Mouse (Mus musculus): ENCODE data around the gene Tha1.

Tha1 gene

DNA sequence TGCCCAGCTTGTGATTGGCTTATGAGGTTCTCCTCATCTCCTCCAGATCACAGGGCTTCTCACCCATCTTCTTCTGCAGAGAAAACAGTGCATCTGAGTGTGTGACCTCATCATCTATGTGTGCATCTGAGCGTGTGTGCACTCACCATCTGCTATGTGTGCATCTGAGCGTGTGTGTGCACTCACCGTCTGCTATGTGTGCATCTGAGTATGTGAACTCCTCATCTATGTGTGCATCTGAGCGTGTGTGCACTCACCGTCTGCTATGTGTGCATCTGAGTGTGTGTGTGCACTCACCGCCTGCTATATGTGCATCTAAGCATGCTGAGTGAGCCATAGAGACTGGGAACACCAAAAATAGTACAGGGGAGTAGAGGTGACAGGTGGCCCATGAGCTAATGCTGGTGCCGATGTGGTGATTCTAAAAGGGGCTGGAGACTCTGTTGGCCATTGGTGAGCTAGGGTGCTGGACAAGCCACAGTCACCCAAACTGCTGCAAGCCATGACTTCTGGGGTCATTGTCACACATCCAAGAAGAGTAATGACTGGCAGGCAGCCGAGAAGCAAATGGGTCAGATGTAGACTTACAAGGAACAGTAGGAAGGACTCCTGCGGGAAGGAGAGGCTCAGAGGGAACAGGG is 7.2 kb upstream of the Tha1 start:
- DNase-seq: no peak

- DNase-seq: no peak
These were observed 6.4 kb upstream of the Tha1 start for GRCm38 (mm10) chr11:117879676-117880075.

GRCm38 (mm10) chr11:117878892-117879291 is 5.6 kb upstream of the Tha1 start:
- DNase-seq: no peak

DNA sequence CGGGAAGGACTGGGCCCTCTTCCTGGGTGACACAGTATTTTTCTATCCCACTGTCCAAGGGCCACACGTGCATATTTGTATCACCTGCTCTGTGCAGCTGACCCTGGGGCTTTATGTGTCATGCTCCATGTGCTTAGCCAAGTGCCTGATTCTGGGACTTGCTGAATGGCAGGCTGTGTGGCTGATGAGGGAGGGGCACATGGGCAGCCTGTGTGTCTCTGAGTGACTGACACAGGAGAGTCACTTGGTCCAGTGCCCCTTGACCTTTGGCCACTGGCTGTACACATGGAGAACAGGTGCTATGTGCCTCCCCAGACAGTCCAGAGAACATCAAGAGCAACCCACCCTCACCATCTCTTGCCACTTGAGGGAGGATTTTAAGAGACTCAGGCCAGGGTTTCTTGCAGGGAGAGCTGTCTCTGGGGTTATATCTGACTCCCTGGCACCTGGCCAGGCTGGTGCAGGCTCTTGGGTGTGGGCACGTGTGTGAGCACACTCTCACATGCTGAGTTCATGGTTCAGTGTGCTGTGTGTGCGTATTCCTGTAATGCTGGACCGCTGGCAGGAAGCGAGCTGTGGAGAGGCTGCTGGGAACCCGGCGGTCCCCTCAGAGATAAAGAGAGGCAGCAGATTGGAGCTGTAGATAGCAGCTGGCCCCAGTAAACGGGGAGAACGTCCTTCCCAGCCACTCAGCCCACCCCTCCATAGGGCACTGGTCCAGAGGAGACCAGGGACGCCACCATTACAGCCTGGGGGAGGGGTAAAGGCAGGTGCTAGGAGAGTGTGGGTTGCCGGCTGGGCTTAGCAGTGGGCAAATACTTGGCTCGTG is 4.8 kb upstream of the Tha1 start:
- peak; percentile 68 for DNase-seq

DNA sequence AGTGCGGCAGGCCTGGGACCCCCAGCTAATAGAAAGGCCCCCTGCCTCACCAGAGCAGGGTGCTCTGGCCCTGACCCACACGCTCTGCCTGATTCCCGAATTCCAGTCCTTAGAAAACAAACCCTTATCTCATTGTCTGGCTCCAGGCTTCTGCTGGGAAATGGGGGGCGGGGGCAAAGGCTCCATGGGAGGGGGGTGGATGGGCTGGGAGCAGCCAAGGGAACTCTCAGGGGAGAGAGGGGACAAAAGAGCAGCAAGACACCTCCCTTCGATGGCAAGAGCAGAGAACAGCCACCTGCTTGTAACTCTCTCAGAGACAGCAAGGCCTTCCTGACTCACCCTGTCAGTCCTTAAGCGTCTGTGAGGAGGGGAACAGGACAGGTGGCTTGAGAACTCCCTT is 2.4 kb upstream of the Tha1 start:
- DNase-seq: peak; percentile 44

DNA sequence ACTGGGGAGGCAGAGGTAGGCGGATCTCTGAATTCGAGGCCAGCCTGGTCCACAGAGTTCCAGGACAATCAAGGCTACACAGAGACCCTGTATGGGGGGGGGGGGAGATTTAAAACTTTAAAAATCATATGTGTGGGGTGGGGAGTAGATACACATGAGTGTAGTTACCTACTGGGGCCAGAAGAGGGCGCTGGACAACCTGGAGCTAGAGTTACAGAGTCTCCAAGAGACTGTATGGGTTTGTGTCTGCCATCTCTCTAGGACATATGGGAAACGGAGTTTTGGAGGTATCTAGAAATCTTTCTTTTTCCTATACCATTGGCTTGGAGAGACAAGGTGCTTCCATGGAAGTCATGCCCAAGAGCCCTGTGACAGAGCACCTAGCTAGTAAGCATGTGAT is 1.1 kb upstream of the Tha1 start:
- DNase-seq: peak; percentile 67

- peak; percentile 93 for DNase-seq
These were observed 1.2 kb downstream of the Tha1 start for GRCm38 (mm10) chr11:117871911-117872584.

- no peak for DNase-seq
These were observed 1.9 kb downstream of the Tha1 start for GRCm38 (mm10) chr11:117871376-117871775.

GRCm38 (mm10) chr11:117870688-117871365 is 2.5 kb downstream of the Tha1 start:
- DNase-seq: peak; percentile 84

- no peak for DNase-seq
These were observed 7.3 kb downstream of the Tha1 start for GRCm38 (mm10) chr11:117865988-117866387.

DNA sequence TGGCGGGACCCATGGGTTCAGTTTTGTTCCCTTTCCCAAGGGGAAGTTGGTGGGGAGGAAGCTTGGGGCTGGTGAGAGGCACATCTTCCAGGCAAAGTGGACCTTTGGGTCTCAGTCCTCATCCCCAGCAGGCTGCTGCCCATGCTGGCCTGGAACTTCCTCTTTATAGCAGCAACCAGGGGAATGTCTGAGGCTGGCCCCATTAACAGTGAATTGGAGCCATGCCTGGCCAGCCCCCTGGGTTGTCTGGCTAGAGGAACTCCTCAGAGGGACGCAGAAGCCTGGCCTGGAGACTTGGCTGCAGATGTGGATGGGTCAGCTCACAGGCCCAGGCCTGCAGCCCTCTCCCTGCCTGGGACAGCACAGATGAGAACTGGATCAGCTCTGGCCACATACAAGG is 8.5 kb downstream of the Tha1 start:
- DNase-seq: no peak

- DNase-seq: no peak
These were observed 10.0 kb downstream of the Tha1 start for GRCm38 (mm10) chr11:117863174-117863856.

- DNase-seq: no peak
These were observed 12.7 kb downstream of the Tha1 start, which contains the start of gene Tmem235 for GRCm38 (mm10) chr11:117860601-117861000. Gene Tmem235 (plus strand): TSS chr11:117860752.

DNA sequence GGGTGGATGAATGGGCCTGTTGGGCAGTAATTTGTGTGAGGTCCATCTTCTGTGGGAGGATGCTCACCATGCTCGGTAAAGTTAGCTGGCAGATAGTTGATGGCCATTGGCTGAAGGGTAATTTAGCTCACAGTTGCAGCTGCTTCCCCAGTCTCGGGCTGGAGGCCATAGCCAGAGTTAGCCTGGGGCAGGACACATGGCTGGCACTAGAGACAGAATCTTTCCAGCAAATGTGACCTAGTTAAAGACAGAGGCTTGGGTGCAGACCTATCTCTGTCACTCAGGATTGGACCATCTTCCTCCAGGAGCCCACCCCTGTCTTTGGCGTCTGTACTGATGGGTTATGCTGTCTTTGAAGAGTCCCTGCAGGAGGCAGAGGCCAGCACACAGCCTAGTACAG is 14.9 kb downstream of the Tha1 start:
- DNase-seq: no peak

DNA sequence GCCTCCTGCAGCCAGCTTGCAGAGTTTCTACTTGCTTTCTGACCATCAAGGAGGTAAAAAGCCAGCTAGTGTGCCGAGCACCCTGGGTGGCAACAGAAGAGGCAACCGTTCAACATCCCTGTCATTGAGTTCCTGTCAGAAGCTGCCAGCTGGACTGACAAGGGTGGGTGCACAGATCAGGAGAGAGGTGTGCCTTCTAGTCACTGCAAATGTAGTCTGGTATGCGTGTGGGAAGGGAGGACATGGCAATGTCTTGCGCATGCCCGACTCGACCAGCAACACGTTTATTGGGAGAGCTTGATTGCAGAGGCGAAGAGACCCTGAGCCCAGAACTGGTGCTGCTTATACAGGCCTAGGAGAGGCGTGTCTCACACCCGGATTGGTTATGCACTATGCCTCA is 15.8 kb downstream of the Tha1 start:
- no peak for DNase-seq

DNA sequence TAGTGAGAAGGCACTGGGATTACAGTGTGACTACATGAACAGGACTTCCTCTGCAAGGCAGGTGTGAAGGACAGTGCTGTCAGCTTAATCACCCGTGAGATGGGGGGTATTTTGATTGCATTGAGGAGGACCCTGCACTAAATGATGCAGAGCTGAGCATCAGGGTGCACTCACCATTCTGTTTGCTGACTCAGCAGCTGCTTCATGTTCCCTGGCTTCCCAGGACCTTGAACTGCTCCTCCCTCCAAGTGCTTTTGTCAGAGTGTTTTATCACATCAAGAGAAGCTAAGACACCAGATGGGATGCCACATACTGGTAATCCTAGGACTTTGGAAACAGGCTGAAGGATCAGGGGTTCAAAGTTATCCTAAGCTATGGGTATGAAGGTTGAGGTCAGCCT is 17.3 kb downstream of the Tha1 start:
- DNase-seq: no peak

GRCm38 (mm10) chr11:117855360-117855759 is 17.9 kb downstream of the Tha1 start:
- DNase-seq: no peak

GRCm38 (mm10) chr11:117854241-117854640 is 19.0 kb downstream of the Tha1 start:
- DNase-seq: no peak

DNA sequence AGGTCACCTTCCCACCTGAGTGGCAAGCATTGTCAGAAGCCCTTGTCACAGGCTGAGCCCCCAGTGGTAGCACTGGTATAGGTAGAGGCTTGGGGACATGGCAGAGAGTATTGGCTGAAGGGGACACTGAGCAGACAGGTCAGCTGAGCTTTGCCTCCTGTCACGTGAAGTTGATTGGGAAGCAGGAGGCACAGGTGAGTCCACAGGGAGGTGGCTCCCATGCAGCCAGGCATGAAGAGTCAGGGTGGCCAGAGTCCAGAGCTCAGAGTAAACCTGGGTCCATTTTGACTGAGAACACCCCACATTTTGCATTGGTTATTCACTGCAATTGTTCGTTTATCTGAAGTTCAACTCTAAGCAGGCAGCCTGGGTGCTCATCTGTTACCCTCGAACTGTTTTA is 20.4 kb downstream of the Tha1 start:
- DNase-seq: no peak

- peak; percentile 98 for DNase-seq
These were observed 24.2 kb downstream of the Tha1 start, which contains the start of gene Birc5 for GRCm38 (mm10) chr11:117848985-117849671. Gene Birc5 (plus strand): TSS chr11:117849251.

DNA sequence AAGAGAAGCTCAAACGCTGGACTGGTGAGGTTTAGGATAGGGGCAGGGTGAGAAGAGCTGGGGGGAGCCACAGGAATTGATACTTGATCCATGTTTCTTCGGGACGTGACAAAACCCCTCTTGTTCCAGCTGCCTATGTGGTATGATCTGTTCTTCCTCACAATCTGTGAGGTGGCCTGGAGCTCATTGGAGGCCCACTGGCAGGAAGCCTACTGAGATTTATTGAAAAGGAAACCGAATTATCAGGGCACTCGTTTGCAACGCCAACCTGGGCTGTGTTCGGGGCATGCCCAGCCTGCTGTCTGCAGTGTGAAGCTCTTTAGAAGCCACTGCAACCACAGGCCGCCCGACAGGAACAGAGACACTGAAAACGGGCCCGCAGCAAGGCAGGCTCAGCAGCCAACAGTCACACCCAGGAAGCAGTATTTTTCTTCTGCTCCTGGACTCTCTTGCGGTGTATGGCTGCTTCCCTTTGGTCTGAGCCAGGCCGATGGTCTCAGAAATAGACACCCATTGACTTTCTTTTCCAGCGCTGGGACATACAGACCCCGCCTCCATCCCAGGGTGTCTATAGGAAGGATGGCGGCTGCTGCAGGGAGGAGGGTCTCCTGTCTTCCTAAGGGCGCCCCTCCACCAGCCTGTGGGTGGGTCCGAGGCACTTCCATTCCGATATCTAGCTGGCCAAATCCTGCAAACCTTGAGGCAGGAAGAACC is 24.9 kb downstream of the Tha1 start:
- DNase-seq: peak; percentile 71
